Mouse (Mus musculus) liver, postnatal 0 days (tissue): ENCODE data around the gene Slxl1. TPM values are rescaled to one million over a fixed set of nuclear protein-coding genes. Genes with fewer than 3 reads are reported as not detected.
"Not testable (repeated sequence)": the region's sequence is repeated elsewhere in the genome, so short reads cannot be mapped to it uniquely, and the experiment has no call there.

ENCODE experiments used
- ATAC-seq: fragments of 200-750 bp; cut with Nextera tagmentation; 2 replicates; pipeline ENCODE4 v1.8.0; 2017; ENCODE audit warnings: mild to moderate bottlenecking, moderate library complexity
- DNase-seq: peaks from one replicate; pipeline ENCODE4 v3.0.0-alpha.2; 2016
- H3K27ac ChIP-seq: fragments of 300-500 bp; sonication (generic); 2 replicates; pipeline ENCODE4 v1.5.1; 2014; ENCODE audit warnings: antibody characterized with exemption, moderate library complexity, mild to moderate bottlenecking, low read depth
- H3K27me3 ChIP-seq: fragments of 300-500 bp; sonication (generic); 2 replicates; pipeline ENCODE4 v1.6.1; 2014; ENCODE audit warnings: low read length, control low read depth, mixed read lengths; ENCODE audit not compliant: insufficient read depth
- H3K36me3 ChIP-seq: fragments of 300-500 bp; sonication (generic); replicated peaks from 2 replicates; pipeline ENCODE4 v1.6.1; 2014; ENCODE audit warnings: mild to moderate bottlenecking, control low read depth, low read length, moderate library complexity, mixed read lengths; ENCODE audit not compliant: insufficient read depth
- H3K4me1 ChIP-seq: fragments of 300-500 bp; sonication (generic); 2 replicates; pipeline ENCODE4 v1.6.1; 2014; ENCODE audit warnings: antibody characterized with exemption, mild to moderate bottlenecking, control low read depth; ENCODE audit not compliant: insufficient read depth
- H3K4me2 ChIP-seq: fragments of 300-500 bp; sonication (generic); 2 replicates; pipeline ENCODE4 v1.6.1; 2014; ENCODE audit warnings: low read depth, mild to moderate bottlenecking, low read length, moderate library complexity, mixed read lengths
- H3K4me3 ChIP-seq: fragments of 300-500 bp; sonication (generic); 2 replicates; pipeline ENCODE4 v1.5.1; 2014; ENCODE audit warnings: low read depth, low read length
- H3K9ac ChIP-seq: fragments of 300-500 bp; sonication (generic); replicated peaks from 2 replicates; pipeline ENCODE4 v1.6.1; 2014; ENCODE audit warnings: mild to moderate bottlenecking, moderate library complexity
- H3K9me3 ChIP-seq: fragments of 300-500 bp; sonication (generic); 2 replicates; pipeline ENCODE4 v1.6.1; 2016; ENCODE audit warnings: mild to moderate bottlenecking, control low read depth, low read length, mixed read lengths
- WGBS: fragments of 180-500 bp; shearing (Covaris S2); extraction: QIAGEN DNeasy Blood & Tissue Kit; methylation state at CpG from one replicate; pipeline ENCODE4 v1.1.7; 2014; ENCODE audit not compliant: insufficient replicate concordance; 5-methylcytosine and 5-hydroxymethylcytosine counted together
- polyA plus RNA-seq: library from polyadenylated mRNA; unstranded; fragments of >200 nt; fragmentation: Nextera tagmentation; extraction: Ambion mirVana; gene quantifications from 2 replicates; pipeline ENCODE4 v1.2.1, GENCODE M21; 2015

Gene Slxl1
- not detected in 2 replicates for polyA plus RNA-seq

DNA sequence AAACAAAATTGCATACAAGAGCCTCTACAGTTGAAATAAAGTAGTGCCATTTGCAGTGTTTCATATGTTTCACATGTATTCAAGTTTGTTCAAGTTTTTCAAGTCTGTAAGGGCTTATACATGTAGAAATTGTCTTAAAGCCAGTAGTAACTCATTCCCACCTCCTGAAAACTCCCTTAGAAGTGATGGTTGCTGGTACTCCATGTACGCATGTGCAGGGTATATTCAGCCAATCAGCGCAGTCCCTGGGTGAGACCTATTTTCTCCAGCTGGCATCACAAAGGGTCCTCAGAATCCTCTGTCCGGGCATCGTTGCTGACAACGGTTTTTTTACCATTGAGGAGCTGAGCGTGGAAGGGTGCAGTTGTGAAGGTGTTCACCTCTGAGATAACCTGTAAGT, at the start of gene Slxl1:
Gene Slxl1 (plus strand): TSS at position 301 of the 400 bp plus-strand sequence.
- ATAC-seq, H3K36me3 ChIP-seq: not testable (repeated sequence)
- no CpG with 5 or more reads among the region's 6 CpGs for WGBS

More for the DNA sequence above, at the start of gene Slxl1:
- H3K9ac ChIP-seq, H3K27ac ChIP-seq, H3K4me2 ChIP-seq, DNase-seq, H3K27me3 ChIP-seq, H3K4me1 ChIP-seq, H3K9me3 ChIP-seq, H3K4me3 ChIP-seq: not testable (repeated sequence)
